Mouse (Mus musculus) mammary gland, adult 2 months (tissue): ENCODE data around the gene Eif3b. TPM values are rescaled to one million over a fixed set of nuclear protein-coding genes. Genes with fewer than 3 reads are reported as not detected.

ENCODE experiments used
- polyA plus RNA-seq: library from polyadenylated mRNA; depleted of rRNA; stranded (reverse); fragments of >200 nt; gene quantifications from 2 replicates; pipeline ENCODE4 v1.2.3, GENCODE M21; 2012; ENCODE audit warnings: low replicate concordance; rRNA removed

The Eif3b gene
- 77.0 and 77.6 TPM in 2 replicates for polyA plus RNA-seq

DNA sequence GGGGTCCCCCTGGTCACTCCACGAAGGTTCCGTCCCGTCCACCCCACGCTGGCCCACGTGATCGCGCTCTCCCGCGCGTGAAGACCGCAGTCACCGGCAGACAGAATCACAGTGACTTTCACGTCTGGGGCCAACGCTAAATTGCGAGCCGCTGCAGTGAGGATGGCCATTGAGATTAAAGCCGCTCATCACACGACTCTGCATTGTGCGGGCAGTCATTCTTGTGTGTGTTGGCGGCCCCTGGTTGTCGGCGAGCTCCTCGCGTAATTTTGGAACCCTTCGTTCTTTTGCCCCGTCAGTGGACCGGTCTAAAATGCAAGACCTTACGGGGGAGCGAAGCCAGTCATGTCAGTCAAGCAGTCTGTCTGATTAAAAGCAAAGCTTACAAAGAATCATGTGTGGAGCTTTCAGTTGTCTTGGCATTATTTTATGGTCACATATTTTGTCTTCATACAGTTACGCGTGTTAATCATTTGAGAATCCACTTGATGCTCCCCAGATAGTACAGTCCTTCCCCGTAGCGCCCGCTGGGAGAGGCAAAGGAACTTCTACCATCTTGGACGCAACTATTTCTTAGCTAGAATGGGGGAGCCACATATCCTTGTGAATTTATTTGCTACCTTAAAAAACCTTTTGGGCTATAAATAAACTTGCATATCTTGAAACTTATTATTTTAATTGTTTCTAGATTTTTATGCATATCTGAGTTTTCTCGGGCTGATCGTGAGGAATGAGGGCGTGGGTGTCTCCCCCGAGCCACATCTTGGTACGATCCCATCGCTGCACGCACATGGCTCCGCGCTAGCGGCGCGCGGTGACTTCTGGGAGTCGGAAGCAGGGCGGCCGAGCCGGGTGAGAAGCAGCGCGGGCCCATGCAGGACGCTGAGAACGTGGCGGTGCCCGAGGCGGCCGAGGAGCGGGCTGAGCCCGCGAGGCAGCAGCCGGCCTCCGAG, at the start of gene Eif3b:
Gene Eif3b, plus strand, starts transcription at position 840 of the 953 bp plus-strand sequence.

GRCm38 (mm10) chr5:140388588-140389576, 30.2 kb upstream of the Eif3b start, which contains the start of gene Snx8:
Gene Snx8, minus strand, starts transcription at chr5:140389262.

GRCm38 (mm10) chr5:140445345-140445744, 26.2 kb downstream of the Eif3b start, which contains the start of gene Gm4869:
Gene Gm4869, plus strand, starts transcription at chr5:140445645.

Other genes starting within 250 kb of the Eif3b start
- 20.4 and 24.1 TPM in 2 replicates for gene Mad1l1, start 97.8 kb upstream of the Eif3b start, polyA plus RNA-seq
- gene Nudt1, start 97.7 kb upstream of the Eif3b start, polyA plus RNA-seq, result 5.1 and 9.3 TPM in 2 replicates
- 6.8 and 8.4 TPM in 2 replicates for gene Mrm2, start 87.4 kb upstream of the Eif3b start, polyA plus RNA-seq
- gene Snx8, start 30.1 kb upstream of the Eif3b start, polyA plus RNA-seq, result 20.7 and 31.9 TPM in 2 replicates
- not detected in 2 replicates for gene Gm4869, start 26.3 kb downstream of the Eif3b start, polyA plus RNA-seq
- 48.9 and 67.5 TPM in 2 replicates for gene Chst12, start 86.2 kb downstream of the Eif3b start, polyA plus RNA-seq
- gene Grifin, start 145.7 kb downstream of the Eif3b start, polyA plus RNA-seq, result not detected in 2 replicates
- 172 and 370 TPM in 2 replicates for gene Lfng, start 188.0 kb downstream of the Eif3b start, polyA plus RNA-seq
- 48.4 and 132 TPM in 2 replicates for gene Ttyh3, start 229.7 kb downstream of the Eif3b start, polyA plus RNA-seq